Mouse (Mus musculus) cerebellum, postnatal 10 days (tissue): Measurements from ENCODE around the gene Pigf.
A peak's percentile ranks its signal among the peaks of the same experiment; 100 is the strongest.

Experiments used
- DNase-seq, 2 experiments: peaks; one replicate each; pipeline ENCODE4 v3.0.0; 2021; ENCODE audit warnings: mixed read lengths in 2 of 2

Gene Pigf

DNA sequence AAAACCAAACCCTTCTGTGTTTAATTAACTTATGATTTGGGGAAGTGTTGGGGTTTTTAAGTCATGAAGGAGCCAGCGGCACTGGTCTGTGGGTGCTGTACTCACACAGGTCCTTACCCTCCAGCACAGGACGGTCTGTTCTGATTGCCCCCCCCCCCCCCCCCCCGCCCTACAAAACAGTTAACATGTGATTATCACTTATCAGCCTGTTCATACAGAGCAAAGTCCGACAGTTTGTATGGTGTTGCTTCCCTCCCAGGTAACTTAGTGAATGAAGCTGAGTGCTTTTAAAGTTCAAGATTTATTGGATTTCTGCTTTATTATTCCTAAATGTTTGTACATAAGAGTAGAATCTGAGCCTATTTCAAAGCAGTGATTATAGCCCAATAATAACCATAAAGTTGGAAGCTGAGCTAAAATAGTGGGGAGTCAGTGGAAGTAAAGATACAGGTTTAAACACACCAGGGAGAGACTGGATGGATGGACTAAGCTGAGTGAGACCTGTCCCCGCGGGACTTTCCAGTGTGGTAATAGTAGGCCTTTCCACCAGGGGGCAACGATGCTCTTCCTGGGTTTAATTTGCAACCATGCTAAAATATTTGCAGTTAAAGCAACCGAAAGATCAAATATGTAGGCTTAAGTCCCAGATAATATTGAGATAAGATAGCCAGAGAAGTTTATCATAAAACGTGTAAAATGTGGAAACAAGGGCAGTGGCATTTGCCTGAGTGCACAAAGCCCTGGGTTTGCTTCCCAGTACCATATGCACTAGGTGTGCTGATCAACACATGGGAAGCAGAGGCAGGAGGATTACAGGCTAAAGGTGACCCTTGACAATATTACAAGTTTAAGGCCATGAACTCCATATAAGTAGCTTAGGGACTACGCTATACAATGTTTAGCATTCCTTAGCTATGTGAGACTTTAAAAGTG is 11.2 kb upstream of the Pigf start:
- peak; percentile 29 to 43 for DNase-seq

DNA sequence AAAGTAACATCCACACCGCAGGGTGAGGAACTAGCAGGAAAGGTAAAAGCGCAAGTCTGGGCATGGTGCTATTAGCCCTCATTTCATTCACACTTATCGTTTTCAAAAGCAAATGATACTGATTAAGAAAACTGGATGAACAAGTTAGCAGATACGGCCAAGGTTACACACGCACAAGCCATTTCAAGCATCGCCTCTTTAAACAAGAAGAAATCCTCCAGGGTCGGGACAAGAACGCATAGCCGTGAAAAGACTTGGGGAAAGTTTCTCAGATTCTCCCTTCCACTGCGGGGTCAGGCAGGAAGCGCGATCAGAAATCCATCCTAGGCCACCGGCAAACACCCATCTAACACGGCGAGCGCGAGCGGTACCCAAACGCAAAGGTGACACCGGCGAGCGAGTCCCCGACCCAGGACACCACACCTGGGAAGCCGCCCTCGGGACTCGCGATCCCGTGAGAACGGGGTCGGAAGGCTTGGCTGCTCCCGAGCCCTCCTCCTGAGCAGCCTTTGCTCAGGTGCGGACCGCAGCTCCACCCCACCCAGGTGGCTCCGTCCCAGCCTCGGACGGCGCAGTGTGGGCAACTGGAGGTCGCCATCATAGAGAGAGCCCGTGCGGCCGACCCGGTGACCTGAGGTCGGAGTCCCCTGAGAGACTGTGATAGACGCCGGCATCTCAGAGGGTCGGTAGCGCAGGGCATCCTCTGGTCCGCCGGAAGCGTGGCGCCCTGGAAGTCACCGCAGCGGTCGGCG is 539 bp downstream of the Pigf start:
- DNase-seq = no peak

DNA sequence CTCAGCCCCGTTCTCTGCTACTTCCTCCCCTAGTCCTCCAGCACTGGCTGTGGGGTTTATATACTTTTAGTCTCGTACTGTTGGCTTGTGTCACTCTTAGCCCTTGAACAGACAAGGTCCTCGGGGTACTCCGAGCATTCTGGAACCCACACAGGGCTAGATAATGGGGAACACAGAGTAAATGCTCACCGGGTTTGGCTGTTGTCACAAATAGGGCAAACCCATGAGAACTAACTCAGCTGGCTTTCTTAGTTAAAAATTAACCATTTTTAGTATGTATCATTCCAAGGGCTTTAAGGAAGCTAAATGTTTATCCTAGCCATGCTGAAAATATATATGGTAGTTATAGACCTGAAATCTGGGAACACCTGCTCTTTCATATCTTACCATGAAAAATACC is 5.5 kb downstream of the Pigf start:
- no peak for DNase-seq

DNA sequence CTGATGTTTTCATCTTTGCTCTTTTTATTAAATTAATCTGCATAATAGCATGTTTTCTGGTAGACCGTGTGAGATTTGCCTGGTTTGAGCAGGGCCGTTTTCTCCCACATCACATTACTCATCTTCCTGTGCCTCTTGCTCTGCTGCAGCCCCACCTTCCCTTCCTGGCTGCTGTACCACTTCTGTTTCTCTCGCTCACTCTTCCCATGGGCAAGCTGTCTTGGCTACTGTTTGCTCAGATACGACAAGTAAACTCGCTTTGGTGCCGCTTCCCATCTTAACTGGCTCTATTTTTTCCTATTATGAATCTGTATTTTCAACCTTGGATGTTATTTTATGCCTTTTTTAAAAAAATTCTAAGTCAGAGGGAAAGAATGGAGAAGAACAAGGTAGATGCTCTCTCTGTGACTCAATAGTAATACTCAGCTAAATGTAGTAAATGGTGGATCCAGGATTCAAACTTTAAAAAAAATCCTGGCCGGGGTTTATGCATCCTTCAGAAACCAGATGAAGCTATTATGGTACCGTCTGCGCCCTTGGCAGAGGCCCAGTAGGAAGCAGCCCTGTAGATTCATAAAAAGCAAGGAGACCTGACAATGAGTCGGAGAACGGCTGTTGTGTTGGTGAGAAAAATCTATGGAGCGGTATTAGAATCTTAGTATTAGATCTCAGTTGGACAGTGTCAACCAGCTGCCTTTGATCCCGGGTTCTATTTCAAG is 13.7 kb downstream of the Pigf start:
- peak; percentile 92 to 94 for DNase-seq

DNA sequence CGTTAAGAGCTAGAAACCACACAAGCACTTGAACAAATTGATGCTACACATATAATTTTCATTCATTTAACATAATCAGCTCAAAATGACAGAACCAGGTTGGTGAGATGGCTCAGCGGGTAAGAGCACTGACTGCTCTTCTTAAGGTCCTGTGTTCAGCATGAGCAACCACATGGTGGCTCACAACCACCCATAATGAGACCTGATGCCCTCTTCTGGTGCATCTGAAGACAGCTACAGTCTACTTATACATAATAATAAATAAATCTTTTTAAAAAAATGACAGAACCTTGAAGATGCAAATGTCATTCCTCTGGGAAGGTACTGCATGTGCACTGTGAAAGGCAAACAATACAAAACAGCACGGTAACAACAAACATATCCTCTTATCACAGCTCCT is 16.3 kb downstream of the Pigf start:
- no peak for DNase-seq

DNA sequence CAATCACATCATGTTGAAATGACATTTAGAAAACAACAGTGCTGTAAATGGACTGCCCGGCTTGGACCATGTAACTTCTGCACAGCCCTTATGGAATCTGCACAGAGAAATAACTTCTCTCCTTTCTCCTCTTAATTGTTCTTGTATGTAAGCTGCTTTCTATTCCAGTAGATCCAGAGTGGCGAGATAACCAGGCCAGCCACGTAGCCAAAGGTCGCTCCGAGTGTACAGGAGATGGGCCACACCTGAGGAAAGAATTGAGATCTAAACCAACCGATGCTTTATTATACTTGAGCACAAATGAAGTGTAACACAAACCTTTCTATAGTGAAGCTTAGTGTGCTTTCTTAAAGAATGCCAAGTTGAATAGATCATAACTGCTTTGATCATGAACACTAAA is 27.9 kb downstream of the Pigf start:
- DNase-seq = no peak

DNA sequence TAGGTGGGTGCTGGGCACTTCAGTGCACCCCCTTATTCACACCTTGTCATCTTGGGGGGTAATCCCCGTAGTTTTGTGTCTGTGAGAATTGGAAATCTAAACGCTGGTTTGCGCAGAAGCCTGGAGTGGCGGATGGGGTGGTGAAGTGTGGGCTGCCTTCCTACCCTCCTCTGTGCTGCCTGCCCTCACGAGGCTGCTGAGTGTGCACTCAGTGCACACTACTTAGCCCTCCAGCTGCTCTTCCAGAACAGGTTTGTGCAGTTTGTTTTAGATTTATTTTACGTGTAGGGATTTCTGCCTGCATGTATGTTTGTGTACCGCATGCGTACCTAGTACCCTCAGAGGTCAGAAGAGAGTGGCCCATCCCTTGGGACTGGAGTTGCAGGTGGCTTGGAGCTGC is 33.9 kb downstream of the Pigf start:
- DNase-seq = no peak

DNA sequence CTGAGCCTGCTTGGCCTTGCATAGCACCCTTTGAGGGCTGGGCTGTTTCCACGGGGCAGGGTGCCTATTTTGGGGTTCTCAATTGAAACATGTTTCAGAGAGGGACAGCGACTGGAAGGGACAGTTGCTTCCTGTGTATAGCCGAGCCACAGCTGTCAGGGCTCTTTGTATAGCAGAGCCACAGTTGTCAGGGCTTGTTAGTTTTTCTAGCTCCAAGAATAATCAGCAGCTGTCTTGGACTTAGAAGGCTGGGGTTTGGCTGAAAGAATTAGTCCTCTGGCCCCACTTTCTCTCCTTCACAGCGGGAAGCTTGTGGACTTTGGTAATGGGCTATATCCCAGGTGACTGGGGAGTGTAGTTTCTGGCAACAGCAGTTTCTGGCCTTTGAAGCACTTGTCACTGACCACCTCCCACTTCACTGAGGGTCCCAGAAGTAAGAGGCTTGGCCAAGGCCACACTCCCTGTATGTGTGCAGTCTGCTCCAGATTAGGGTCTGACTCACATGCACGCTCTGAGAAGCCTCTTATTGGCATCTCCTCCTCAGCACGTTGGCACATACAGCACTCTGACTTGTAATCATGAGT is 36.5 kb downstream of the Pigf start:
- peak in 1 of 2 experiments; percentile 40 for DNase-seq

DNA sequence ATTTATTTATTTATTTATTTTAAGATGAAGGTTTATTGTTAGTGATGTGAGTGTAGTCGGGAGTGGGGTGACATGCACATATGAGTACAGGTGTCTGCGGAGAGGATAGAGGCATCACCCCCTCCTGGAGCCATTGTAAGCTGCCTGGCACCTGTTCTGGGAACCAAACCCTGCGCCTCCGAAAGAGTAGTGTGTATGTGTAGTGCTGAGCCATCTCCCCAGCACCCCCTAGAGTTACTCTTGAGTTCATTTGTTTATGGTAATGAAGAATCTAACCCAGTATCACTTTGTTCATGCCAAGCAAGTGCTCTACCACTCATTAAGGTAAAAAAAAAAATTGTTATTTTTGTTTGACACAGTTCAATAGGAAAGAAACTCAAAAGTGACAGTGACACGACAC is 37.0 kb downstream of the Pigf start:
- no peak for DNase-seq

DNA sequence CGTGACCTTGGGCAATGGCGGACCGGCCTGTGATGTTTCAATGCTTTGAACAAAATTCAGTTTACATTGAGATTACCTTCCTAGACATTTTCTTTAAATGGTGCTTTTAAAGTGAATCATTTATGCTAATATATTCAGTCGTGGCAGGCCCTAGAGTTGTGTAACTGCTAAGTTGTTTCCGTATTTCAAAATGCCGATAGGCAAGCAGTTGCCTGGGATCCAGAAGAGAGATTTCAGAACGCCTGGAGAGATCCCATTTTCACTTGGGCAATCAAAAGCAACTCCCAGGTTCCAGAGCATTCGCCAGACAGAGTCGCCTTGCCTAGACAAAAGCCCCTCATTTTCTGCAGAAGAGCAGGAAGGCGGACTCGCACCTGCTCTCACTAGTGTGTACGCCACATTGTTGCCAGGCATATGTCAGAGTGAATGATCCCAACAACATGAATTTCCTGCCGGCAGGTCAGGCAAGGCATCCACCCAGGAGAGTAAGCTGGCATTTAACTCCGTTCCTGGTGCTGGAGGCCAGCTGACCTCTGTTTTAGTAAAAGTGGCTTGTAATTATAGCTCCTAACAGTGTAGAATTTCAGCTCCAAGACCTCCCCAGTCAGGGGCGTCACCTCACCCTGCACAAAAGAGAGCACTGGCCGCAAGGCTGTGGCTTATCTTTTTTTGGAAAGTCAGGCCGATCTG is 38.6 kb downstream of the Pigf start:
- peak; percentile 54 for DNase-seq

DNA sequence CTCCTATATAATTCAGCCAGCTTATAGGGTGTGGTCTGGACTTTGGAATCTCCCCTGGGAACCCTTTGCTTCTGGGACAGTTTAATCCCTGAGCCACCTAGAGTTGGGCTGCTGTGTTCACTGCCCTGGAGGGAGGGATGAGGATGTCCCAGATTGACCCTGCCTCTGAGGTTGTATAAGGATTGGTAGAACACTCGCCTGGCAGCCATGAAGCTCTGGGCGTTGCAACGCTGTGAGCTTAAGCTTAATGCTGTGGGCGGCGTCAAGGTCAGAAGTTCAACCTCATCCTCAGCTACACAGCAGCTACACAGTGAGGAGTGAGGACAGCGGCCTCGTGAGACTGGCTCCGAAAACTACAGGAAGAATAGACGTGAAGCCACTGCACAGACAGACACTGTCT is 42.7 kb downstream of the Pigf start:
- DNase-seq = no peak

DNA sequence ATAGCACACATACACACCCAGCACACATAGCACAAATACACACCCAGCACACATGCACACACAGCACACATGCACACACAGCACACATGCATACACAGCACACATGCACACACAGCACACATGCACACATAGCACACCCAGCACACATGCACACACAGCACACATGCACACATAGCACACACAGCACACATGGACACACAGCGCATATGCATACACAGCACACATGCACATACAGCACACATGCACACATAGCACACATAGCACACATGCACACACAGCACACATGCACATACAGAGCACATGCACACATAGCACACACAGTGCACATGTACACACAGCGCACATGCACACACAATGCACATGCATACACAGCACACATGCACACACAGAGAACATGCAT is 43.5 kb downstream of the Pigf start:
- DNase-seq = no peak

DNA sequence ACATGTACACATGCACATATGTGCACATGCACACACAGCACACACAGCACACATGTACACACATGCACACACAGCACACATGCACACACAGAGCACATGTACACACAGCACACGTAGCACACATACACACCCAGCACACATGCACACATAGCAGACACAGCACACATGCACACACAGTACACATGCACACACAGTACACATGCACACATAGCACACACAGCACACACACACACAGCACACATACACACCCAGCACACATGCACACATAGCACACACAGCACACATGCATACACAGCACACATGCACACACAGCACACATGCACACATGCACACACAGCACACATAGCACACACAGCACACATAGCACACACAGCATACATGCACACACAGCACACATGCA is 44.0 kb downstream of the Pigf start:
- no peak for DNase-seq

DNA sequence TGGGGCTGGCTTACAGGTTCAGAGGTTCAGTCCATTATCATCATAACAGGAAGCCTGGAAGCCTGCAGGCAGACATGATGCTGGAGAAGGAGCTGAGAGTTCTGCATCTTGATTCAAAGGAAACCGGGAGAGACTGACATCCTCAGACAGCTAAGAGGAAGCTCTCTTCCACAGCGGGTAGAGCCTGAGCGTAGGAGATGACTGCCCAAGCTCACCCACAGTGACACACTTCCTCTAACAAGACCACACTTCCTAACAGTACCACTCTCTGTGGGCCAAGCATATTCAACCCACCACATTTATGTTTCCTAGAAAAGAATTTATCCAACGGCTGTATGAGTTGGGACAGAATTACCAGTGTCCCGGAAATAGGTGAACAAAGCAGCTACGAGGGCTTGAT is 46.7 kb downstream of the Pigf start:
- DNase-seq = no peak

DNA sequence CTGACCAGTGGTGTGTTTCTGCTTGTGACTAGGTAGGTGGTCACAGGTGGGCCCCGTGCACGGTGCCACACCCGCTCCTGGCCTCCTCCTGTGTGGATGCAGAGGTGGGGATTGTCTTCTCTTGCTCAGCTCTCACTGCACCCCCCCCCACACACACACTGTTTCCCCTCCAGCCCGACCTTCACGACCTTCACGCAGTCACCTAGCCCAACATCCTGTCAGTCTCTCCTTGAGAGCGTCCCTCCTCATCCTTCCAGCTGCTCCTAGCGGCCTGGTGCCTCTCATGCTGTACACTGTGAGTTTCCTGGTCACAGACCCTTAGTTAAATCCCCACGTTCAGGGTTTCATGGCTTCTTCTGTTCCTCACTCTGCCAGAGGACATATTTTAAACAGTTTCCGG is 48.8 kb downstream of the Pigf start:
- DNase-seq = no peak

DNA sequence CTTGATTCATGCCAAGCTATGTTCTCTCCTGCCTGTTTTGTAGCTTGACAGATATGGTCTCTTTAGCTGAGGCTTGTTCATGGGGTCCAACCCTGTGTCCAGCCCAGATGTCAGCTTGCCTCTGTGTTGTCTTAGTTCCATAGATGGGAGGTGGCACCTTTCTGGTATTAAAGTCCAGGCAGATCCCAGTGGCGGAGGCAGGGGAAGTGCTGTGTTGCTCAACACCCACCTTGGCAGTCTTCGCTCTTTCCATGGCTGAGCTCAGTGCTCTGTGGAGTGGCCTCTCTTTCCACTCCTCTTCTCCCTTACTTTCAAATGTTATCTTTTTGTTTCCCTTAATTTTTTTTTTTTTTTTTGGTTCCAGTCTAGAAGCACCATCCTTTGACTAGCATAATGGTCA is 52.1 kb downstream of the Pigf start:
- DNase-seq = no peak

DNA sequence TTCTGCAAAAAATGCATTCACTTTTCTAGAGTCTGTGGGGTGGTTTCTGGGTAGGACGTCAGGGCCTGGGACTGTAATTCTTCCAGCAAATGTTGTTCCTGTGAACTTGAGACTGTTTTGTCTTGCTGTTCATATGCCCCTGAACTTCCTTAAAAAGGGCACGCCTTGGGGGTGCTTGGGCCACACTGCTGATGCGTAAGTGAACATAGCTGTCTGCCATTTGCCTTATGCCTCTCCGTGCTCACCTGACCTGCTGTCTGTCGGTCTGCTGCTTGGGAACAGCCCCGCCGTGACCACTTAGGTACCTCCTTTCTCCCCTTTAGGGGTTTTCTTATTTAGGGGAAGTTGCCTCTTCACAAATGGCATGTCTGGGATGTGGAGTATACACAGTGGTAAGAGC is 53.3 kb downstream of the Pigf start:
- no peak for DNase-seq

DNA sequence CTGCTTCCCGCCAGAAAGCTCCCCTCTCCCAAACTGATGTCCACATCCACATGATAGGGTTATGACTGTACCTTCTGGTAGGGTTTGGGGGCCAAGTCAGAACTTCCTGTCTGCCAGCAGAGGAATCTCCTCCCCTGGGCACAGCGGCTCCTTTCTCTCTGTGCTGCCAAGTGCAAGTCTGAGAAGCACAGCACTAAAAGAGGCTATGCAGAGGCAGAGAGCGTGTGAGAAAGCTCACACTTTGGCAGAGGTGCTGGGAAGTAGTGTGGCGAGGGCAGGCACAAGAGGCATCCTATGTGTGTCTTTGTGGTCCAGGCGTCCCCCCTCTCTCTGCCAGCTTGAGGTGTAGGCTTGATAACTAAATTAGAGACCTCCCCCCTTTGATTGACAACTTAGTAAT is 54.2 kb downstream of the Pigf start:
- DNase-seq = peak in 1 of 2 experiments; percentile 17

DNA sequence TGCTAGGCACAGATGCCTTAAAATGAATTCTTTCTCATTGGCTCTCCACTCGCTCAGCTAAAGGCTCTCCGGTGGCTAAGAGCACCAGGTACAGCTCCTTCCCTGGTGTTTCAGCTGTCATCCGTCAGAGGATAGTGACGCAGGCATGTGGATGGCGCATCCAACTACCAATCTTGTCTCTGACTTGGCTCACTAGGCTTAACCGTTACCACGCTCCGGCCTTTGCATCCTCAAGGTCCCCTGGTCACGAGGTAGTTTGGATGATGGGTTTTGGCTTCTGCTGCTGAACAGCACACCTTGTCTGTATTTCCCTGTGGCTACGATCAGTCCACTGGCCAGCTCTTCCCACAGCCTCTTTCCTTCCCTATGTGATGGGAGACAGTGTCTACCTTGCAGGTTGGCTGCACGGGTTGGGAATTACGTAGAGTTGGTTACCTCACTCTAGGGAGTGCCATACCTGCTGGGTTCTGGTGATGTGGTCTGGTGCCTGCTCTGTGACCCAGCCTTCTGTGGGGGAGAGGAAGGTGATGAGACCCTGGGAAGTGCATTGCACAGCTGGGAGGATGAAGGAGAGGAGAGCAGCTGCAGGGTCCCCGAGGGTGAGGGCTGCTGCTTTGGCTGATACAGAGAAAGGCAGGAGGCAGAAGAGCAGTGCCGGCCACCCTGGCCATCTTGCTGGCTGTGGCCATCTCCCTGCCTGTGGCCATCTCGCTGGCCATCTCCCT is 55.0 kb downstream of the Pigf start:
- DNase-seq = no peak

DNA sequence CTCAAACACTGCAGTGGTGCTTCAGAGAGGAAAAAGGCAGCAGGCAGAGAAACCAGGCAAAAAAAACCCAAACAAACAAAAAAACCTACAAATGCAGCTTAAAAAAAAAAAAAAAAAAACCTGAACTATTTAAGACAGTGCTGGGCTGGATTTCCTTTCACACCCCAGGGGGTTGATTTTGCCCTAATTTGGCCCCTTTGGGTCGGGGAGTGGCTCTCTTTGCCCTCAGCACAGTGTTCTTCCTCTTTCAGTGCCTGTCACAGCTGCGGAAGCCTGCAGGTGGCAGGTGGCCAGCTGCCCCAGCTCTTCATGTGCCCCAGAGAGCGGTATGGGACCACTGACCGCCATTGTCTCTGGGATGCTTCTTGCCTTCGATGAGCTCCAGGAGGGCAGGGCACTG is 55.6 kb downstream of the Pigf start:
- peak; percentile 26 to 36 for DNase-seq

DNA sequence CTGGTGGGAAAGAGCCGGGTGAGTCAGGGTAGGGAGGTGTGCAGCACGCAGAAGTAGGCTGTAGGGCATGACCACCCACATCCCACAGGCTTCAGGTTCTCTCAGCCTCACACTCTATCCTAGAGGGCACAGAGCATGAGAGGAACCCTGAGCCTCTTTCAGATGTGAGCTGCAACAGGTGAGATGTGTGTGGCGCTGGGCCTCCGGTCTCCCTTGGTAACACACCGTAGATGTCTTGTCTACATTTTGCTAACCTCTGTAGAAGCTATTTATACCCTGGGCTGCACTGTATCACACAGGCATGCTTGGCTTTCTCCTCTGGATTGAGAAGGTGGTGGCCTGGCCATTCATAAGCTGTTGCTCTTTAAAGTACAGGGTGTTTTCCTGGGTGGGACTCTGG is 56.6 kb downstream of the Pigf start:
- no peak for DNase-seq
